Mouse (Mus musculus): Measurements from ENCODE around the gene Agps. TPM values are rescaled to one million over a fixed set of nuclear protein-coding genes. Genes with fewer than 3 reads are reported as not detected.
A peak's percentile ranks its signal among the peaks of the same experiment; 100 is the strongest.
"Not testable (repeated sequence)": the region's sequence is repeated elsewhere in the genome, so short reads cannot be mapped to it uniquely, and the experiment has no call there.

Gene Agps
- polyA plus RNA-seq, 1 experiment from 2014 or later: 38.0 TPM

- H3K4me3 ChIP-seq (replicated peaks; ENCODE audit: low read depth, low read length): no peak overlapping the region
- DNase-seq: no peak
- H3K9me3 ChIP-seq (ENCODE audit: control insufficient read depth, low read length): no peaks in the 10 kb centered on the region
- H3K9ac ChIP-seq (replicated peaks; ENCODE audit: low read length): no peak overlapping the region
- no peak overlapping the region for H3K4me2 ChIP-seq (ENCODE audit: low read length)
- 74% methylated on average over 9 of the region's 9 CpGs for WGBS
- no peaks in the 10 kb centered on the region for H3K27me3 ChIP-seq (ENCODE audit: control insufficient read depth, insufficient read depth, low read length)
- H3K36me3 ChIP-seq (ENCODE audit: control insufficient read depth, insufficient read depth, low read length): no peaks in the 10 kb centered on the region
- ATAC-seq (ENCODE audit: low FRiP score, low TSS enrichment): no peak
- H3K4me1 ChIP-seq (ENCODE audit: control insufficient read depth, insufficient read depth, low read length): no peaks in the 10 kb centered on the region
- H3K27ac ChIP-seq (replicated peaks; ENCODE audit: low read depth, low read length): no peak overlapping the region
Measured at GRCm38 (mm10) chr2:75974131-75974530, 142.2 kb downstream of the Agps start.

GRCm38 (mm10) chr2:75976070-75976469 is 144.1 kb downstream of the Agps start:
- H3K9me3 ChIP-seq (ENCODE audit: control insufficient read depth, low read length); H3K9ac ChIP-seq (replicated peaks; ENCODE audit: low read length); H3K27ac ChIP-seq (replicated peaks; ENCODE audit: low read depth, low read length); H3K27me3 ChIP-seq (ENCODE audit: control insufficient read depth, insufficient read depth, low read length); ATAC-seq (ENCODE audit: low FRiP score, low TSS enrichment); H3K4me1 ChIP-seq (ENCODE audit: control insufficient read depth, insufficient read depth, low read length); H3K4me3 ChIP-seq (replicated peaks; ENCODE audit: low read depth, low read length); H3K4me2 ChIP-seq (ENCODE audit: low read length); H3K36me3 ChIP-seq (ENCODE audit: control insufficient read depth, insufficient read depth, low read length); DNase-seq: not testable (repeated sequence)
- WGBS: 89% methylated on average over 2 of the region's 2 CpGs

DNA sequence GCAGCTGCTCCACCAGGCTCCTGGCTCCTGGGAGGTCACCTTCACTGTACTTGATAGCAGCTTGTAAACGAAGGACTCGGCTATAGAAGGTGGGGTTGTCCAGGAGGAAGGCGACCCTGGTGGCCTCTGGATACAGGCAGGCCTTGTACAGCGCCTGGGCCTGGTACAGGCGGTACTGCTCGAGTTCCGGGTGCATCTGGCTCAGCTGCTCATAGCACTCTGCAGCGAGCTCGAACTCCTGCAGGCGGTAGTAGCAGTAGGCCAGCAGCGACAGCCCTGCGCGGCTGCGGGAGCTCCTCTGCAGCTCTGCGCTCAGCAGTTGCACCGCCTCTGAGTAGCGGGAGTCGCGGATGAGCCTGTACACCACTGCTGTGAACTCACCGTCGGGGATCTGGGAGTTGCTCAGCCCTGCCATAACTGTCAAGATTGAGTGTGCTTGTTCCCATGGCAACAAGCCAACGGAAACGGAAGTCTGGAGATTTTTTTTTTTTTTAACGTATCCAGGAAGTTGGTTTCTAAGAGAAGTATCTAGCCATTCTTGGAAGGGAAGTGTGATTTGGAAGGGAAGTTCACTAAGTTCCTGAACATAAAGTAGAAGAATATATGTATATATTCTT is 145.9 kb downstream of the Agps start, which contains the start of gene Ttc30a2:
Gene Ttc30a2, minus strand, starts transcription at position 419 of the 617 bp plus-strand sequence.
- not testable (repeated sequence) for H3K27ac ChIP-seq (replicated peaks; ENCODE audit: low read depth, low read length); H3K9me3 ChIP-seq (ENCODE audit: control insufficient read depth, low read length); H3K27me3 ChIP-seq (ENCODE audit: control insufficient read depth, insufficient read depth, low read length); H3K9ac ChIP-seq (replicated peaks; ENCODE audit: low read length); H3K36me3 ChIP-seq (ENCODE audit: control insufficient read depth, insufficient read depth, low read length); H3K4me1 ChIP-seq (ENCODE audit: control insufficient read depth, insufficient read depth, low read length); H3K4me3 ChIP-seq (replicated peaks; ENCODE audit: low read depth, low read length); ATAC-seq (ENCODE audit: low FRiP score, low TSS enrichment); H3K4me2 ChIP-seq (ENCODE audit: low read length)
- DNase-seq: peak; percentile 72
- 26% methylated on average over 15 of the region's 24 CpGs for WGBS

Other genes starting within 250 kb of the Agps start
- 163 and 176 TPM in 2 replicates for gene Hnrnpa3, start 172.9 kb upstream of the Agps start, polyA plus RNA-seq (2014; fragmentation: Nextera tagmentation; extraction: Ambion mirVana)
- gene Nfe2l2, start 127.5 kb upstream of the Agps start, polyA plus RNA-seq (2014; fragmentation: Nextera tagmentation; extraction: Ambion mirVana): 5.8 and 11.4 TPM in 2 replicates
- gene Ttc30b, start 106.4 kb downstream of the Agps start, polyA plus RNA-seq (2014; fragmentation: Nextera tagmentation; extraction: Ambion mirVana): 17.0 and 21.2 TPM in 2 replicates
- 0.93 and 1.2 TPM in 2 replicates for gene Ttc30a2, start 146.0 kb downstream of the Agps start, polyA plus RNA-seq (2014; fragmentation: Nextera tagmentation; extraction: Ambion mirVana)
- gene Ttc30a1, start 149.8 kb downstream of the Agps start, polyA plus RNA-seq (2014; fragmentation: Nextera tagmentation; extraction: Ambion mirVana): 8.6 and 9.7 TPM in 2 replicates

Measured in midbrain, embryonic 14.5 days (tissue).